Mouse (Mus musculus) right cerebral cortex, postnatal 25 days (tissue): ENCODE measurements at regions not wholly inside any gene's neighbourhood (a gene's known extent, or its start where the extent isn't known, plus 50 kb on each side); places are given as distances from the start of the nearest gene placed in this dataset.

Experiments
- DNase-seq: peaks from one replicate; pipeline ENCODE4 v3.0.0; 2022

GRCm38 (mm10) chr12:77785647-77786046, 408.4 kb upstream of the Gm6657 start:
- peak; percentile 38 for DNase-seq

- DNase-seq, result no peak
Measured at GRCm38 (mm10) chr12:77786678-77787077, 407.4 kb upstream of the Gm6657 start.

- no peak for DNase-seq
Measured at GRCm38 (mm10) chr12:77788273-77788672, 405.8 kb upstream of the Gm6657 start.

- DNase-seq, result no peak
Measured at GRCm38 (mm10) chr12:77789427-77789826, 404.6 kb upstream of the Gm6657 start.

GRCm38 (mm10) chr12:77789871-77790270, 404.2 kb upstream of the Gm6657 start:
- DNase-seq, result no peak

GRCm38 (mm10) chr12:77790891-77791672, 403.0 kb upstream of the Gm6657 start:
- no peak for DNase-seq

GRCm38 (mm10) chr12:77798516-77798915, 395.5 kb upstream of the Gm6657 start:
- DNase-seq, result no peak

GRCm38 (mm10) chr12:77799134-77799770, 394.8 kb upstream of the Gm6657 start:
- DNase-seq, result no peak

GRCm38 (mm10) chr12:77807674-77808073, 386.4 kb upstream of the Gm6657 start:
- no peak for DNase-seq

- DNase-seq, result no peak
Measured at GRCm38 (mm10) chr12:77811276-77811675, 382.8 kb upstream of the Gm6657 start.

GRCm38 (mm10) chr12:77819456-77819855, 374.6 kb upstream of the Gm6657 start:
- no peak for DNase-seq

- DNase-seq, result no peak
Measured at GRCm38 (mm10) chr12:77823381-77824030, 370.5 kb upstream of the Gm6657 start.

- DNase-seq, result no peak
Measured at GRCm38 (mm10) chr12:77833411-77834169, 360.5 kb upstream of the Gm6657 start.

- DNase-seq, result no peak
Measured at GRCm38 (mm10) chr12:77834891-77835290, 359.2 kb upstream of the Gm6657 start.

GRCm38 (mm10) chr12:77836231-77836630, 357.8 kb upstream of the Gm6657 start:
- no peak for DNase-seq

GRCm38 (mm10) chr12:77841844-77842415, 352.1 kb upstream of the Gm6657 start:
- no peak for DNase-seq

GRCm38 (mm10) chr12:77852595-77853577, 341.2 kb upstream of the Gm6657 start:
- no peak for DNase-seq

GRCm38 (mm10) chr12:77854281-77855075, 339.6 kb upstream of the Gm6657 start:
- DNase-seq, result no peak

GRCm38 (mm10) chr12:77855796-77856195, 338.2 kb upstream of the Gm6657 start:
- DNase-seq, result no peak

GRCm38 (mm10) chr12:77857281-77857680, 336.8 kb upstream of the Gm6657 start:
- no peak for DNase-seq
